Mouse (Mus musculus): ENCODE results near the gene Cdh13. TPM values are rescaled to one million over a fixed set of nuclear protein-coding genes. Genes with fewer than 3 reads are reported as not detected.

The Cdh13 gene
- polyA plus RNA-seq, 1 experiment from 2014 or later = 120 TPM

DNA sequence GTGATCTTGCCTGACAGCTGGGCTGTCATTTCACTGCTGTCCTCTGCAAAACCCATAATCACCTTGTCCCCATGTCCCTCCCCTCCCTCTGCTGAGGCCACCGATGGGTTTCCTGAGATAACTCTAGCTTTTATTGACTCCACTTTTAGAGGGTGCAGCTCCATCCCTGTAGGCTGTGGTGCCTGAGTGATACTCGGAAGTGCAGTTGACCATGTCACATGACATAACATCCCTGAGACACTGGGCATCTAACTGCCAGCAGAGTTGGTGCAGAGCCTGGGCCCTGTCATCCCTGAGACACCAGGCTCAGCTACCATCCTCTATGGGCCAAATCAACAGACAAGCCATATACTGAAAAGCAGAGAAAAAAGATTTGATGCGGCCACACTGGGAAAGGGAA lies 750.5 kb downstream of the Cdh13 start:
- WGBS = 85% methylated on average over 3 of the region's 3 CpGs
- Histone ChIP-seq H3K4me3 (ENCODE audit: low read length) (no peak overlapping the region), H3K9ac (ENCODE audit: low read depth, low read length) (no peak overlapping the region), H3K4me1 (ENCODE audit: control insufficient read depth, insufficient read depth, low read depth, low read length) (no peaks in the 10 kb centered on the region), H3K27me3 (replicated peaks; ENCODE audit: control insufficient read depth, insufficient read depth, low read length) (no peaks in the 10 kb centered on the region), H3K27ac (ENCODE audit: low read depth, low read length) (no peak overlapping the region), H3K4me2 (ENCODE audit: low read length) (no peak overlapping the region), H3K9me3 (ENCODE audit: control insufficient read depth, low read length) (no peaks in the 10 kb centered on the region), H3K36me3 (ENCODE audit: control insufficient read depth, insufficient read depth, low read length) (no peaks in the 10 kb centered on the region)
- ATAC-seq = no peak

DNA sequence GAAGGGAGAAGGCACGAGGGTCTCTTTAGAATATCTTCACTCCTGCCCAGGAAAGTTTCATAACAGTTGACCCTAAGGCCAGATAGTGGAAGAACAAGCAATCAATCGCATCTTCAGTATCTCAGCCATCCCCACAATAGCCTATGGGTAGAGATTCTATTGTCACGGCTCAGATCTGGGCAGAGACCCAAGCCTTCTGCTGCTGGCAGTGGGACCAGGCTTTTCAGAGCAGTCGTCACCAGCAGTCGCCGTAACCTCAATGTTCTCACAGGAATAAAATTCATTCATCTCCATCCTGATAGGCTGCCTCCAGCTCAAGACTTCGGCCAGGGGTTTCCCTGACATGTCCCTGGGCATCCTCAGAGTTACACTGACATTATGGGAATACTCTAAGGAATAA lies 751.6 kb downstream of the Cdh13 start:
- no peak overlapping the region for H3K4me2 ChIP-seq (ENCODE audit: low read length)
- WGBS = 65% methylated on average over 7 of the region's 7 CpGs
- H3K4me1 ChIP-seq (ENCODE audit: control insufficient read depth, insufficient read depth, low read depth, low read length) = no peaks in the 10 kb centered on the region
- no peak overlapping the region for H3K4me3 ChIP-seq (ENCODE audit: low read length)
- no peak overlapping the region for H3K9ac ChIP-seq (ENCODE audit: low read depth, low read length)
- ATAC-seq = 0 out of 2 replicates have a peak, but pooled peaks have one; percentile 48
- H3K27me3 ChIP-seq (replicated peaks; ENCODE audit: control insufficient read depth, insufficient read depth, low read length) = no peaks in the 10 kb centered on the region
- H3K36me3 ChIP-seq (ENCODE audit: control insufficient read depth, insufficient read depth, low read length) = no peaks in the 10 kb centered on the region
- no peak overlapping the region for H3K27ac ChIP-seq (ENCODE audit: low read depth, low read length)
- no peaks in the 10 kb centered on the region for H3K9me3 ChIP-seq (ENCODE audit: control insufficient read depth, low read length)

DNA sequence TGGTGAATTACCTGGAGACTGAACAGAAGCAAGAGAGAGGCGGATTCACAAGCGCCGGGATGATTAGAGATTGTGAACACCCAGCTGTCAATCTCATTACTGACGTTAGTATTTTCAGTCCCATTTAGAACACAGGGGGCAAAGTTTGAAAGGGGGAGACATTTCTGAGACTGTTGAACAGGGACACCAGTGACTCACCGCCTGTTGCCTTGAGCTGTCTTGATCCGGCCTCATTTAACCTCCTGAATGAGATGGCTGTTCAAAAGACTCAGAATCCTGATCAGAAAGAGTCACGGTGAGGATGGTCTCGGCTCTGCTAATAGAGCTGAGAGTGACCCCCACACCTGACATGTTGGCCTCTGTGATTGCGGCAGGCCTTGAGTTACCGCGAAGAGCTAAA lies 754.0 kb downstream of the Cdh13 start:
- ATAC-seq = no peak
- Histone ChIP-seq H3K4me1 (ENCODE audit: control insufficient read depth, insufficient read depth, low read depth, low read length) (no peaks in the 10 kb centered on the region), H3K9ac (ENCODE audit: low read depth, low read length) (no peak overlapping the region), H3K9me3 (ENCODE audit: control insufficient read depth, low read length) (no peaks in the 10 kb centered on the region), H3K4me2 (ENCODE audit: low read length) (no peak overlapping the region), H3K27me3 (replicated peaks; ENCODE audit: control insufficient read depth, insufficient read depth, low read length) (no peaks in the 10 kb centered on the region), H3K36me3 (ENCODE audit: control insufficient read depth, insufficient read depth, low read length) (no peaks in the 10 kb centered on the region), H3K4me3 (ENCODE audit: low read length) (no peak overlapping the region), H3K27ac (ENCODE audit: low read depth, low read length) (no peak overlapping the region)
- WGBS = 83% methylated on average over 11 of the region's 11 CpGs

GRCm38 (mm10) chr8:119039358-119039757 lies 755.8 kb downstream of the Cdh13 start:
- Histone ChIP-seq H3K4me1 (ENCODE audit: control insufficient read depth, insufficient read depth, low read depth, low read length) (no peaks in the 10 kb centered on the region), H3K4me2 (ENCODE audit: low read length) (no peak overlapping the region), H3K36me3 (ENCODE audit: control insufficient read depth, insufficient read depth, low read length) (no peaks in the 10 kb centered on the region), H3K27me3 (replicated peaks; ENCODE audit: control insufficient read depth, insufficient read depth, low read length) (no peaks in the 10 kb centered on the region), H3K9me3 (ENCODE audit: control insufficient read depth, low read length) (no peaks in the 10 kb centered on the region), H3K27ac (ENCODE audit: low read depth, low read length) (no peak overlapping the region), H3K4me3 (ENCODE audit: low read length) (no peak overlapping the region), H3K9ac (ENCODE audit: low read depth, low read length) (no peak overlapping the region)
- ATAC-seq = no peak
- WGBS = 84% methylated on average over 2 of the region's 2 CpGs

GRCm38 (mm10) chr8:119057876-119058275 lies 774.3 kb downstream of the Cdh13 start:
- Histone ChIP-seq H3K4me3 (ENCODE audit: low read length) (no peak overlapping the region), H3K9me3 (ENCODE audit: control insufficient read depth, low read length) (no peaks in the 10 kb centered on the region), H3K36me3 (ENCODE audit: control insufficient read depth, insufficient read depth, low read length) (no peaks in the 10 kb centered on the region), H3K9ac (ENCODE audit: low read depth, low read length) (no peak overlapping the region), H3K27ac (ENCODE audit: low read depth, low read length) (no peak overlapping the region), H3K4me1 (ENCODE audit: control insufficient read depth, insufficient read depth, low read depth, low read length) (peaks cover 5% of the 10 kb centered on the region; the same call in 1 of the 2 replicates), H3K27me3 (replicated peaks; ENCODE audit: control insufficient read depth, insufficient read depth, low read length) (no peaks in the 10 kb centered on the region), H3K4me2 (ENCODE audit: low read length) (no peak overlapping the region)
- ATAC-seq = no peak
- 75% methylated on average over 5 of the region's 5 CpGs for WGBS

DNA sequence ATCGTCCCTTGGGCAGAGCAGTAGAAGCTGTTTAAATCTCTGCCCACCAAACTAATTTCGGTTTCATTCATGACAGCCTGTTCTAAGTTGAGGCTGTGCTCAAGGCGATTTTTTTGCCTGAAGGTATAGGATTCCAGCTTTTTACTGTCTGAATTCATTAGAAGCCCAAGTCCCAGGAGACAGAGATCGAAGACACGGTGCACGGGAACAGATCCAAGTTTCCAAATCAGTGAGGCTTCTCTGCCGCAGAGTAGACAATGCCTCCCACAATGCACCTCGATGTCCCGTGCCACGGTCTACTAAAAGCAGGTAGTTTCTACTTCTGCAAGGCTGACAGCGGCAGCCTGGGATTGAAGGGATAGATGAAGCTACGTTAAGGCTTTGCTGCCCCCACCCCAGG lies 778.1 kb downstream of the Cdh13 start:
- Histone ChIP-seq H3K9me3 (ENCODE audit: control insufficient read depth, low read length) (no peaks in the 10 kb centered on the region), H3K27me3 (replicated peaks; ENCODE audit: control insufficient read depth, insufficient read depth, low read length) (no peaks in the 10 kb centered on the region), H3K4me1 (ENCODE audit: control insufficient read depth, insufficient read depth, low read depth, low read length) (peaks cover 5% of the 10 kb centered on the region; the same call in 1 of the 2 replicates), H3K27ac (ENCODE audit: low read depth, low read length) (no peak overlapping the region), H3K4me3 (ENCODE audit: low read length) (no peak overlapping the region), H3K36me3 (ENCODE audit: control insufficient read depth, insufficient read depth, low read length) (no peaks in the 10 kb centered on the region), H3K9ac (ENCODE audit: low read depth, low read length) (no peak overlapping the region), H3K4me2 (ENCODE audit: low read length) (peak overlapping the region; percentile 35)
- 42% methylated on average over 12 of the region's 12 CpGs for WGBS
- no peak for ATAC-seq

DNA sequence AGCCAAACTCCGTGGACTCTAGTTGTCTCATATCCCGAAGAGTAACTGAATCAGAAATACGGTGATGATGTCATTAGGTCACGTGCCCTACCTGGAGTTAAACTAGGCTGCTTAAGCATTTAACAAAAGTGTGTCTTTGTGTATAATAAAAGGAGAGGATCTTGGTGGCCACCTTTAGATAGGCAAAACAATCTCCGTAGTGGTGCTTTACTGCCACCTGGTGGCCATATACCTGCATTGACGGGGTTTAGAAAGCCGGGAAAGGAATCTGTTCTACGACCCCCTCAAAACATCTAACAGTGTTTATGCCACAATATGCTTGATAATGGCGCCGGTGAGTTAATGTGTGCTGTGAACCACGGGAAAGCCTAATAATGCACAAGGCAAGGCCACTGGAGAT lies 781.0 kb downstream of the Cdh13 start:
- Histone ChIP-seq H3K4me3 (ENCODE audit: low read length) (no peak overlapping the region), H3K9ac (ENCODE audit: low read depth, low read length) (no peak overlapping the region), H3K36me3 (ENCODE audit: control insufficient read depth, insufficient read depth, low read length) (no peaks in the 10 kb centered on the region), H3K27ac (ENCODE audit: low read depth, low read length) (no peak overlapping the region), H3K27me3 (replicated peaks; ENCODE audit: control insufficient read depth, insufficient read depth, low read length) (no peaks in the 10 kb centered on the region), H3K4me1 (ENCODE audit: control insufficient read depth, insufficient read depth, low read depth, low read length) (peaks cover 5% of the 10 kb centered on the region; the same call in 1 of the 2 replicates), H3K4me2 (ENCODE audit: low read length) (no peak overlapping the region), H3K9me3 (ENCODE audit: control insufficient read depth, low read length) (no peaks in the 10 kb centered on the region)
- no peak for ATAC-seq
- WGBS = 20% methylated on average over 11 of the region's 11 CpGs

DNA sequence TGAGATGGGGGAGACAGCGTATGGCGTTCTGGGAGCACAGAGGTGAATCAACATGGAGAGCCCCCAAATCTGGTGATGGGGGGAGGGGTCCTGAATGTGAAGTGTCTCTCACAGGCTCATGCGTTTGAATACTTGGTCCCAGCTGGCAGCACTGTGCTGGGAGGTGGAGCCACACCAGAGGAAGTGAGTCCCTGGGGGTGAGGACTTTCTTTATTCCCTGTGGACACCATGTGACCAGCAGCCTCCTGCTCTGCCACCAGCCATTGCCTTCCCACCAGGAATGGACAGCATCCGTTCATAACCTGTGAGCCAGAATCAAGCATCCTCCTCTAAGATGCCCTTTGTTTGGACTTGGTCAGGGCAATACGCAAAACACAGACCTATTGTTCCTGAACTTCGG lies 788.8 kb downstream of the Cdh13 start:
- no peaks in the 10 kb centered on the region for H3K4me1 ChIP-seq (ENCODE audit: control insufficient read depth, insufficient read depth, low read depth, low read length)
- no peak overlapping the region for H3K27ac ChIP-seq (ENCODE audit: low read depth, low read length)
- ATAC-seq = no peak
- no peaks in the 10 kb centered on the region for H3K9me3 ChIP-seq (ENCODE audit: control insufficient read depth, low read length)
- H3K4me3 ChIP-seq (ENCODE audit: low read length) = no peak overlapping the region
- H3K36me3 ChIP-seq (ENCODE audit: control insufficient read depth, insufficient read depth, low read length) = no peaks in the 10 kb centered on the region
- WGBS = 80% methylated on average over 6 of the region's 6 CpGs
- H3K9ac ChIP-seq (ENCODE audit: low read depth, low read length) = no peak overlapping the region
- no peaks in the 10 kb centered on the region for H3K27me3 ChIP-seq (replicated peaks; ENCODE audit: control insufficient read depth, insufficient read depth, low read length)
- H3K4me2 ChIP-seq (ENCODE audit: low read length) = no peak overlapping the region

DNA sequence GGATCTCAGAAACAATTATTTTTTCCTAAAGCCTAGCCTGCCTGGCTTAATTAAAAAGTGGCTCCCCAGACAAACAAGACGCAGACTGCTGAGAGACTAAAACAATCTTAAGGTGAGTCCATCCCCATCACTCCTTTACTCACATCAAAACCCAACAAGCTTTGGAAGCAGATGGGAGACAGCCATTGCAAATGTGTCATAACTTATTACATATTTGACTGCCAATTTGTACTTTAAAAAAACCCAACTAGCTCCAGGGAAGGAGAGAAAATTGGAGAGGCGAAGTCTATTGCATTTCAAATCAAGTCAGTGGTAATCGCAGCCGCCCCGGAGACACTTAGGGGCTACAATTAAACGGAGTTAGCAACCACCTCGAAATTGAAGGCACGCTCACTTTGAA lies 801.5 kb downstream of the Cdh13 start:
- no peaks in the 10 kb centered on the region for H3K36me3 ChIP-seq (ENCODE audit: control insufficient read depth, insufficient read depth, low read length)
- no peak overlapping the region for H3K9ac ChIP-seq (ENCODE audit: low read depth, low read length)
- no peak for ATAC-seq
- 65% methylated on average over 8 of the region's 8 CpGs for WGBS
- no peaks in the 10 kb centered on the region for H3K27me3 ChIP-seq (replicated peaks; ENCODE audit: control insufficient read depth, insufficient read depth, low read length)
- no peak overlapping the region for H3K4me3 ChIP-seq (ENCODE audit: low read length)
- no peak overlapping the region for H3K4me2 ChIP-seq (ENCODE audit: low read length)
- H3K9me3 ChIP-seq (ENCODE audit: control insufficient read depth, low read length) = no peaks in the 10 kb centered on the region
- no peaks in the 10 kb centered on the region; the same call in 1 of the 2 replicates for H3K4me1 ChIP-seq (ENCODE audit: control insufficient read depth, insufficient read depth, low read depth, low read length)
- H3K27ac ChIP-seq (ENCODE audit: low read depth, low read length) = no peak overlapping the region

GRCm38 (mm10) chr8:119098261-119098660 lies 814.7 kb downstream of the Cdh13 start:
- 40% methylated on average over 6 of the region's 6 CpGs for WGBS
- Histone ChIP-seq H3K4me2 (ENCODE audit: low read length) (no peak overlapping the region), H3K4me1 (ENCODE audit: control insufficient read depth, insufficient read depth, low read depth, low read length) (peaks cover 3% of the 10 kb centered on the region), H3K4me3 (ENCODE audit: low read length) (no peak overlapping the region), H3K9me3 (ENCODE audit: control insufficient read depth, low read length) (no peaks in the 10 kb centered on the region), H3K9ac (ENCODE audit: low read depth, low read length) (no peak overlapping the region), H3K27me3 (replicated peaks; ENCODE audit: control insufficient read depth, insufficient read depth, low read length) (no peaks in the 10 kb centered on the region), H3K27ac (ENCODE audit: low read depth, low read length) (no peak overlapping the region), H3K36me3 (ENCODE audit: control insufficient read depth, insufficient read depth, low read length) (no peaks in the 10 kb centered on the region)
- no peak for ATAC-seq
